9 mouse cellular contexts compared by ENCODE assay signal in the genomic region with DNA sequence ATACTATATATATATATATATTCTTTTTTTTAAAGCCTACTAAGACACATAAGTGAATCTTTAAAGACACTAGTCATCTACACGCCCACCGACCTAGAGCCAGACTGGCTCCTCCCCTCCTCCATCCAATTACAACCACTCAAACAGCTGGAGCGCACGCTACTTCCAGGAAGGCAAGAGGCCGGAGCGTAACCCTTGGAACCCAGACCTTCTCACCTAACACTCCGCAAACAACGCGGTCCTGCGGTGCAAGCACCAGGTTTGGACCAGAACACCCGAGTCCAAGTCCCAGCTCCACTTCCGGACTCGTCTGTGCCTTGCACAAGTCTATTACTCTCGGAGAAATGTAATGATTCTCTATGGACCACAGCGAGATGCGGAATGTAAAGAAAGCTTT. TPM values are rescaled to one million over a fixed set of nuclear protein-coding genes. Genes with fewer than 3 reads are reported as not detected.
DNase-seq lines count a peak whose midpoint lies in the region; ATAC-seq and TF ChIP-seq lines count a peak whose summit lies in the region.
"Had no signal": no experiment of that assay in that cellular context is flagged by ENCODE, and none has a peak within 500 bp of the region (broad histone marks: within the 10 kb centered on the region; RNA-seq: fewer than 3 reads in every experiment).

No protein-coding gene starts in this region.

- TF ChIP-seq POLR2A in cortical plate, adult 2 months (IDR thresholded peaks at IDR 0.05; ENCODE audit: extremely low read depth, insufficient read depth, low read length) = no peak

- no peak for DNase-seq in gastrocnemius, adult 2 months
- no peak for DNase-seq in gastrocnemius, adult 18-20 months (ENCODE audit: low spot score)
- DNase-seq in CD4-positive, CD25-positive, alpha-beta regulatory T cell, adult 2 months (ENCODE audit: low read depth, low spot score) = peak; percentile 63
- peak; percentile 59 for DNase-seq in kidney, postnatal 14 days
- no peak for DNase-seq in cerebellum, adult 11-12 months

- no peak for TF ChIP-seq CTCF in gastrocnemius, adult 2 months (IDR thresholded peaks at IDR 0.05)
- TF ChIP-seq CTCF in cortical plate, adult 2 months (IDR thresholded peaks at IDR 0.05; ENCODE audit: extremely low read depth, insufficient read depth, low read length) = no peak

- no peaks in the 10 kb centered on the region for H3K27me3 ChIP-seq in heart, embryonic 13.5 days (replicated peaks)
- H3K27me3 ChIP-seq in megakaryocyte, embryonic 14.5 days (replicated peaks) = peaks cover 14% of the 10 kb centered on the region

- H3K27ac ChIP-seq in gastrocnemius, adult 2 months = peak overlapping the region; percentile 93
- no peak overlapping the region for H3K27ac ChIP-seq in cortical plate, adult 2 months (ENCODE audit: insufficient read depth, low read length)
- H3K27ac ChIP-seq in heart, embryonic 13.5 days (replicated peaks) = peak overlapping the region; percentile 92

- peak overlapping the region; percentile 92 for H3K4me3 ChIP-seq in gastrocnemius, adult 2 months
- H3K4me3 ChIP-seq in cortical plate, adult 2 months (ENCODE audit: insufficient read depth, low read length) = peak overlapping the region; percentile 84
- H3K4me3 ChIP-seq in heart, embryonic 13.5 days = peak overlapping the region; percentile 96
- peak overlapping the region; percentile 92 for H3K4me3 ChIP-seq in megakaryocyte, embryonic 14.5 days (replicated peaks)

- peak overlapping the region; percentile 86 for H3K9ac ChIP-seq in heart, embryonic 13.5 days

- H3K9me3 ChIP-seq in heart, embryonic 13.5 days = no peaks in the 10 kb centered on the region
- no peaks in the 10 kb centered on the region for H3K9me3 ChIP-seq in megakaryocyte, embryonic 14.5 days

- under 1% methylated on average over 16 of the region's 16 CpGs for WGBS in heart, embryonic 13.5 days

- intact Hi-C loops in gastrocnemius, adult 2 months (cut with DNase I) = loop anchor here (2.0 to 5.0 kb wide), 2 partner anchors 46 to 48 kb away; a partner anchor contains a TSS

- no peak for ATAC-seq in heart, embryonic 13.5 days (ENCODE audit: extremely low read depth, insufficient number of reproducible peaks, low FRiP score, low TSS enrichment)

- peak overlapping the region; percentile 82 for H3K4me2 ChIP-seq in heart, embryonic 13.5 days

- H3K4me1 ChIP-seq in cortical plate, adult 2 months (ENCODE audit: control insufficient read depth, insufficient read depth, low read length) = no peaks in the 10 kb centered on the region
- H3K4me1 ChIP-seq in heart, embryonic 13.5 days = peaks cover 29% of the 10 kb centered on the region
- peaks cover 56% of the 10 kb centered on the region for H3K4me1 ChIP-seq in megakaryocyte, embryonic 14.5 days

- H3K36me3 ChIP-seq in heart, embryonic 13.5 days = no peaks in the 10 kb centered on the region
- H3K36me3 ChIP-seq in megakaryocyte, embryonic 14.5 days (replicated peaks; ENCODE audit: low read length) = peaks cover 29% of the 10 kb centered on the region

RNA-seq across cellular contexts. Expression of a gene that starts 0.5 kb away (rescaled TPM):
- 10 to 100 TPM in 1 of 2 experiments, 1 to 10 TPM in 1; 8.8 to 10.5 TPM for total RNA-seq in gastrocnemius, adult 2 months (2021)
- 1 to 10 TPM; 8.7 to 9.7 TPM for total RNA-seq in gastrocnemius, adult 18-20 months (2021)
- 44.3 and 52.0 TPM in 2 replicates for polyA plus RNA-seq in cortical plate, adult 2 months (2012; rRNA removed)
- 17.2 and 22.1 TPM in 2 replicates for polyA plus RNA-seq in heart, embryonic 13.5 days (2015; fragmentation: Nextera tagmentation; extraction: Ambion mirVana)
- polyA plus RNA-seq in megakaryocyte, embryonic 14.5 days (2012; ENCODE audit: insufficient read depth, low replicate concordance) = 6.0 and 14.4 TPM in 2 replicates

RNA-seq across cellular contexts. Expression of a gene that starts 1.1 kb away (rescaled TPM):
- 10 to 100 TPM; 14.5 to 15.1 TPM for total RNA-seq in gastrocnemius, adult 2 months (2021)
- total RNA-seq in gastrocnemius, adult 18-20 months (2021) = 10 to 100 TPM; 15.5 to 17.3 TPM
- 14.9 and 17.4 TPM in 2 replicates for polyA plus RNA-seq in cortical plate, adult 2 months (2012; rRNA removed)
- 12.8 and 14.6 TPM in 2 replicates for polyA plus RNA-seq in heart, embryonic 13.5 days (2015; fragmentation: Nextera tagmentation; extraction: Ambion mirVana)
- polyA plus RNA-seq in megakaryocyte, embryonic 14.5 days (2012; ENCODE audit: insufficient read depth, low replicate concordance) = 23.1 and 46.7 TPM in 2 replicates

RNA-seq across cellular contexts. Expression of a gene that starts 47.1 kb away (rescaled TPM):
- 10 to 100 TPM; 19.4 to 21.6 TPM for total RNA-seq in gastrocnemius, adult 2 months (2021)
- total RNA-seq in gastrocnemius, adult 18-20 months (2021) = 10 to 100 TPM; 17.4 to 20.2 TPM
- 70.0 and 71.7 TPM in 2 replicates for polyA plus RNA-seq in cortical plate, adult 2 months (2012; rRNA removed)
- 55.3 and 57.5 TPM in 2 replicates for polyA plus RNA-seq in heart, embryonic 13.5 days (2015; fragmentation: Nextera tagmentation; extraction: Ambion mirVana)
- 18.8 and 25.3 TPM in 2 replicates for polyA plus RNA-seq in megakaryocyte, embryonic 14.5 days (2012; ENCODE audit: insufficient read depth, low replicate concordance)

RNA-seq across cellular contexts. Expression of a gene that starts 47.2 kb away (rescaled TPM):
- total RNA-seq in gastrocnemius, adult 2 months (2021) = 10 to 100 TPM; 16.1 to 16.8 TPM
- total RNA-seq in gastrocnemius, adult 18-20 months (2021) = 10 to 100 TPM; 19.9 to 20.1 TPM
- polyA plus RNA-seq in cortical plate, adult 2 months (2012; rRNA removed) = 27.8 and 28.6 TPM in 2 replicates
- polyA plus RNA-seq in heart, embryonic 13.5 days (2015; fragmentation: Nextera tagmentation; extraction: Ambion mirVana) = 46.5 and 47.1 TPM in 2 replicates
- polyA plus RNA-seq in megakaryocyte, embryonic 14.5 days (2012; ENCODE audit: insufficient read depth, low replicate concordance) = 5.4 and 13.5 TPM in 2 replicates

RNA-seq across cellular contexts. Expression of a gene that starts 55.4 kb away (rescaled TPM):
- total RNA-seq in gastrocnemius, adult 2 months (2021) = 100 to 1,000 TPM; 154 to 235 TPM
- 100 to 1,000 TPM; 180 to 360 TPM for total RNA-seq in gastrocnemius, adult 18-20 months (2021)
- polyA plus RNA-seq in cortical plate, adult 2 months (2012; rRNA removed) = 0.33 and 0.45 TPM in 2 replicates
- polyA plus RNA-seq in heart, embryonic 13.5 days (2015; fragmentation: Nextera tagmentation; extraction: Ambion mirVana) = not detected in 2 replicates
- polyA plus RNA-seq in megakaryocyte, embryonic 14.5 days (2012; ENCODE audit: insufficient read depth, low replicate concordance) = not detected in 2 replicates
- total RNA-seq: neutrophil, adult 5-6 weeks had no signal

Comparison
In these comparisons a context has a peak if more than half of its experiments do, and no peak if none do; other contexts are left out.
1. DNase-seq: peak in CD4-positive, CD25-positive, alpha-beta regulatory T cell, adult 2 months (single experiment) and kidney, postnatal 14 days (single experiment); none in gastrocnemius, adult 2 months (single experiment), gastrocnemius, adult 18-20 months (single experiment) and cerebellum, adult 11-12 months (single experiment).
2. Peak in every context shown above with its lines, with median percentiles within 50 percentile points of each other: H3K4me3 ChIP-seq.